Mouse (Mus musculus) liver, embryonic 14.5 days (tissue): ENCODE results near the gene Smoc1.

Source experiments
- CTCF ChIP-seq: IDR thresholded peaks from 2 replicates; pipeline ENCODE4 v1.5.1; 2016; ENCODE audit warnings: antibody characterized with exemption, low read depth, control low read depth
- EP300 ChIP-seq: IDR thresholded peaks from 2 replicates; pipeline ENCODE4 v1.6.1; 2016; ENCODE audit warnings: antibody characterized with exemption, low read depth

DNA sequence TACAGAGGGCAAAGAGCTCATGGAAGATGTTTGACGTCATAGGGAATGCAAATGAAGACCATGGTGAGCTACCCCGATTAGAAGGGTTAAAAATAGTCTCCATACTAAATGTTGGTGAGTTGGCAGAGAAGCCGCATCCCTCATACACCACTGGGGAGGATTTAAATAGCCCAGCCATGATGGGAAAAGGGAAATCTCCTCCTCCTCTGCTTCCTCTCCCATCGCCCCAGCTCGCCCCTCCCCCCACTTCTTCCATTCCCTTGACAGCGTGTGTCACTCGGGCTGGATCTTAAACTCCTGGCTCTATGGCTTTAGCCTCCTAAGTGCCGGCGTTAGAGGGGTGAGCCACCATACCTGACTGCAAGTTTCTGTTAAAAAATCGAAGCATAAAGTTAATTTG is 117.6 kb downstream of the Smoc1 start:
- no peak for TF ChIP-seq CTCF
- no peak for TF ChIP-seq EP300
